Mouse (Mus musculus) CD4-positive naive resting alpha-beta T cell, adult 76 days (primary cell): ENCODE measurements around the gene Cdkn1a. TPM values are rescaled to one million over a fixed set of nuclear protein-coding genes. Genes with fewer than 3 reads are reported as not detected.

ENCODE experiments used
- total RNA-seq: library from RNA; stranded (reverse); gene quantifications from one replicate; pipeline ENCODE4 v1.2.4, GENCODE M21; 2023

The Cdkn1a gene
- total RNA-seq, result 7.8 TPM

GRCm38 (mm10) chr17:29090776-29091175 lies at the start of gene Cdkn1a:
Gene Cdkn1a (plus strand): TSS chr17:29090976.

GRCm38 (mm10) chr17:29113591-29114352 lies 23.0 kb downstream of the Cdkn1a start, which contains the start of gene Rab44:
Gene Rab44 (plus strand): TSS chr17:29114145.

Other genes with a start within 250 kb of the Cdkn1a start
- not detected for gene Pnpla1, start 232.6 kb upstream of the Cdkn1a start, total RNA-seq
- 0.38 TPM for gene 4930539E08Rik, start 175.7 kb upstream of the Cdkn1a start, total RNA-seq
- gene Pxt1, start 147.1 kb upstream of the Cdkn1a start, total RNA-seq, result not detected
- gene Kctd20, start 139.0 kb upstream of the Cdkn1a start, total RNA-seq, result 58.4 TPM
- 520 TPM for gene Stk38, start 83.0 kb upstream of the Cdkn1a start, total RNA-seq
- 492 TPM for gene Srsf3, start 58.3 kb upstream of the Cdkn1a start, total RNA-seq
- gene Rab44, start 23.2 kb downstream of the Cdkn1a start, total RNA-seq, result 1.3 TPM
- gene Cpne5, start 147.2 kb downstream of the Cdkn1a start, total RNA-seq, result 0.32 TPM
- 9.9 TPM for gene Ppil1, start 173.2 kb downstream of the Cdkn1a start, total RNA-seq
- 54.7 TPM for gene BC004004, start 177.8 kb downstream of the Cdkn1a start, total RNA-seq
- 0.26 TPM for gene Pi16, start 226.7 kb downstream of the Cdkn1a start, total RNA-seq